Mouse (Mus musculus) 3T3-L1 (cell line): ENCODE results near the gene Gm6583.
"Not testable (repeated sequence)": the region's sequence is repeated elsewhere in the genome, so short reads cannot be mapped to it uniquely, and the experiment has no call there.

Experiments used
- DNase-seq: peaks from one replicate; pipeline ENCODE4 v3.0.0-alpha.2; 2015; ENCODE audit warnings: low read depth, low spot score

Gm6583 gene

GRCm38 (mm10) chr5:112325546-112326445 lies 30.0 kb downstream of the Gm6583 start, which contains the start of gene Tfip11:
TSS of gene Tfip11 (plus strand) at chr5:112326358.
- peak; percentile 94 for DNase-seq

DNA sequence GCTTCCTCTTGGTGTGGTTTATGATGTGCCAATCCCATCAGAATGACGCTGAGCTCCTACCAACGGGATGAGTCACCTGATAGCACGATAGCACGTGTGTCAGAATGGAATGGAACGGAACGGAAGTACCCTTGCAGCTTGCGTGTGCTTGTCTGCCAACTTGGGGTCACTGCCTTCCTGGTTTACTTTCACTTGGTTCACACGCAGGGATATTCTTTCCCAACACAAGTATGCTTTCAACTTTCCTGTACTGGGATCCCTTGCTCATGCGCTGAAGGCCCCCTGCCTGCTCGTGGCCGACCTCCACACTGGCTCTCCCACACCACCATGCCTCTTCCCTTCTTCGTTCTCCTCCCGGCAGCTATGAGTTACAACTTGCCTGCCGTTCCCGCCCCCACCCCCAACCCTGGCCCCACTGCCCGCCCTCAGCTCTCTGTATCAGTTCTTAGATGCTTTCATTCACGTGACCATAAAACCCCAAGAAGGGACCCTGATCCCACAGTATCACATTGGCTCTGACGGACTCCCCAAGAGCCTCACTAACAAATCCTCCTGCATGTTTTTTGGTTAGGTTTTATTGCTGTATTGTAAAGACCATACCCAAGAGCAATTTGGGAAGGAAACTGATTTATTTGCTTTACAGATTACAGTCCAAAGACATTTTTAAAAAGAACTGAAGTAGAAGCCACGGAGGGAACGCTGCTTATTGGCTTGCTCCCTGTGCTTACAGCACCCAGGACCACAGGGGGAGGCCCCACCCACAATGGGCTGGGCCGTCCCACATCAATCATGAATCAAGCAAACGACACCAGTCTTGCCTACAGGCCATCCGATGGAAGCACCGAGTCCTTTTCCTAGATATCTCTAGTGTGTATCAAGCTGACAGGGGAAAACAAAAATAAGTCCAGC lies 30.9 kb downstream of the Gm6583 start:
- DNase-seq, result peak; percentile 97

DNA sequence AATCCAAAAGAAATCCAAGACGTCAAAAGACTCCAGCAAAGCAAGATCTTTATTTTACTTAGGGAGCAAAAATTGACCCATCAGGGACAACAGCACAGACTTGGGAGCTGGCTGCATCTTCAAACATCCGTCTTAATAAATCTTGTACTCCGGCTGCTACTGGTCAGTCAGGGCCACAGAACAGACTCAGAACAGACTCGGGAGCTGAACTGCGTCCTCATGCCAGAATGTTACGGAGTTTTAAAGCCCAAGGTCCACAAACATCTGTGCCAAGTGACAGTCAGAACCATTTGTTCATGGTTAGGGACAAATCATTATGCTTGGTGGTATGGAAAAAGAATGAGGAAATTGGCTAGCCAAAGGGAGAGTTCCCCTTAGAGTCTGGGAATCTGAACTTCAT lies 32.6 kb downstream of the Gm6583 start:
- DNase-seq, result no peak

GRCm38 (mm10) chr5:112321376-112321775 lies 34.5 kb downstream of the Gm6583 start:
- DNase-seq, result peak; percentile 65

- DNase-seq, result peak; percentile 51
These were observed 34.9 kb downstream of the Gm6583 start for GRCm38 (mm10) chr5:112320936-112321335.

DNA sequence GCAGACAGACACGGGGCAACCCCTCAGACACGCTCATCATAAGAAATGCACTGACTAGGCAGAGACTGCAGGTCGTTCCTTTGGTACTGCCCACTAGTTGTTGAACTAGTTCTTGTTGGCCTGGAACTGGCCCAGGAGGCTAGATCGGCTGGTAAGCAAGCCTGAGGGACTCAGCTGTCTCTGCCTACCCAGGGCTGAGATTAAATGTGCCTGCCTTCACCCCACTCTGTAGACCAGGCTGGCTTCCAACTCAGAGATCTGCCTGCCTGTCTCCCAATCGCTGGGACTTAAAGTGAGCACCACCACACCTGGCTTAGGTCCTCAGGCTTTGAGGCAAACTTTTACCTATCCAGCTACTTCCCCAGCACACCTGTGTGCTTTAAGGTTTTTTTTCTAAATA lies 35.5 kb downstream of the Gm6583 start:
- no peak for DNase-seq

- DNase-seq, result not testable (repeated sequence)
These were observed 36.5 kb downstream of the Gm6583 start for GRCm38 (mm10) chr5:112319343-112319742.

DNA sequence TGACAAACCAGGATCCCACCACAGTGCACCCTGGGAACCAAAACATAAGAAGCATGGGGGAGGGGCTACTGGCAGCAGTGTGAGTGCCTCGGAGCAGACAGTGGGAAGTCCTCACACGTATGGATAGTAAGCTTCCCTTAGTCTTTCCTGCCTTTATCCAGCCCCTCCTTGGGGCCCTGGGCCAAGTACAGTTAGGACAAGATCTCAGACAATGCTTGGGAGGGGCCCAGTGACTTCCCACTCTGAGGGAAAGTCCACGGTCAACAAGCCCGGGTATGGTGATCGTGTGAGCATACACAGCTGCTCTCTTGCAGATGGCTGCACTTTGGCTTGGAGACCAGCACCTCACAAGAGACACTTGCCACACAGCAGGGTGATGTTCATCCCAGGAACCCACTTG lies 38.5 kb downstream of the Gm6583 start:
- DNase-seq, result no peak

DNA sequence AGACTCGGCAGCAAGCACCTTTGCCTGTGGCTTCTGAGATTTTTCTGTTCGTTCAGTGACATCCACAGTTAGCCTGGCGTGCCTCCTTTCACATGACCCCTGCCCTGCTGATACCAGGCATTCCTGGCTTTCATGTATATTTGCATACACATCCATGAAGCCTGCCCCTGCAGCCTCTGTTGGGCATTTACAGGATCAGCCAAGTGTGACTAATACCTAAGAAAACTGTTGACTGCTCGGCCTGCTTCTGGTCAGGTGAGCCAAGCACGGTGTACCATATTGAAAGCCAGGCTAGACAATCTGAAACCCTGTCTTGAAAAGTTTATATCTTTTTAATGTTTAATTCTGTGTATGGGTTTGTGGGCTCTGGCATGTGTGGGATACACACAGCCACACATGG lies 39.4 kb downstream of the Gm6583 start:
- DNase-seq, result no peak

DNA sequence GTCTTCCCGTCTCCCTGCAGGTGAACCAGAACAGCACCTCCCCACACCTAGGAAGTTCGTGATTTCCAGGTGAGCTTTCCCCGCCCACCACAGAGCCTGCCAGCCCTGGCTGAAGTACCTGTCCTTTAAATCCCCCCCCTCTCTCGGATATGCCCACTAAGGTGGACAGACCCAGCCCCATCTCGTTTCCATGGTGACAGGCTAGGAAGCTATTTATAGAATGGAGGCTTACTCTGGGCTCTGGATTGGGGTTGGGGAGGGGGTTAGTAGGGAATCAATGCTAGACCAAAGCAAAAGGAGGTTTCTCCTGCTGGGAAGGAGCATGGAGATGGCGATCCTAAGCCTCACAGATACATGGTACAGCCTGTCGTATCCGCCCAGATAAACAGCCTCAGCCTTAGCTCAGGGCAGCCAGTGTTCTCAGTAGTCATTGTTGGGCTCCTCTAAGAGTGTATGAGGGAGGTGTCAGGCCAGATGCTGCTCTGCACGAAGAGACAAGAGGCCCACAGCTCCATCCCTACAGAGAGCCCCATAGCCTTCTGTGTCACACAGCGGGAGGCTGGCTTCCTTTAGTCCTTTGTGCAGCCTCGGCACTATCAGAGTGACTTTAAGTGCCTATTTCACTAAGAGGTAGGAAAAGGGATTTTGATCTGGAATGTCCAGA lies 42.5 kb downstream of the Gm6583 start:
- DNase-seq, result no peak

GRCm38 (mm10) chr5:112305842-112306241 lies 50.0 kb downstream of the Gm6583 start:
- DNase-seq, result no peak
